Mouse (Mus musculus) myocyte (in vitro differentiated cells): ENCODE results near the gene Itga5. TPM values are rescaled to one million over a fixed set of nuclear protein-coding genes. Genes with fewer than 3 reads are reported as not detected.
A peak's percentile ranks its signal among the peaks of the same experiment; 100 is the strongest.

Experiments used
- H3K27me3 ChIP-seq: one replicate; pipeline ENCODE4 v1.6.1; 2011; ENCODE audit not compliant: control insufficient read depth, insufficient read depth, insufficient read length
- H3K36me3 ChIP-seq: one replicate; pipeline ENCODE4 v1.6.1; 2011; ENCODE audit not compliant: control insufficient read depth, insufficient read depth
- H3K4me2 ChIP-seq: one replicate; pipeline ENCODE4 v1.6.1; 2011; ENCODE audit warnings: low read depth, control low read depth
- H3K4me3 ChIP-seq: one replicate; pipeline ENCODE4 v1.5.1; 2011; ENCODE audit warnings: mild to moderate bottlenecking, control low read depth, moderate library complexity
- H3K79me2 ChIP-seq: one replicate; pipeline ENCODE4 v1.6.1; 2011; ENCODE audit not compliant: control insufficient read depth, insufficient read depth
- H3ac ChIP-seq: one replicate; pipeline ENCODE4 v1.6.1; 2011; ENCODE audit not compliant: control insufficient read depth, insufficient read length
- CEBPB ChIP-seq: IDR thresholded peaks from 2 replicates; pipeline ENCODE4 v1.6.1; 2011; ENCODE audit warnings: mild to moderate bottlenecking, moderate library complexity; ENCODE audit not compliant: poor library complexity, insufficient read depth, severe bottlenecking
- E2F4 ChIP-seq: IDR thresholded peaks from one replicate; pipeline ENCODE4 v1.6.1; 2011; ENCODE audit warnings: mild to moderate bottlenecking, control low read depth, moderate library complexity; ENCODE audit not compliant: insufficient read depth
- MAX ChIP-seq: IDR thresholded peaks from one replicate; pipeline ENCODE4 v1.6.1; 2011; ENCODE audit warnings: low read depth, mild to moderate bottlenecking, control low read depth
- MYOD1 ChIP-seq, 3 experiments: IDR thresholded peaks; one replicate each; pipeline ENCODE4 v1.6.1; 2011; ENCODE audit warnings: control low read depth in 2 of 3, low read depth in 2 of 3, mild to moderate bottlenecking in 2 of 3, moderate library complexity in 1 of 3; ENCODE audit not compliant: insufficient read length in 2 of 3, control insufficient read depth in 1 of 3
- MYOG ChIP-seq, 3 experiments: IDR thresholded peaks; one replicate each; pipeline ENCODE4 v1.6.1; 2011; ENCODE audit warnings: control low read depth in 2 of 3, low read depth in 2 of 3, mild to moderate bottlenecking in 2 of 3; ENCODE audit not compliant: insufficient read length in 2 of 3, control insufficient read depth in 1 of 3, insufficient read depth in 1 of 3
- POLR2A ChIP-seq: IDR thresholded peaks from one replicate; pipeline ENCODE4 v1.6.1; 2011; ENCODE audit warnings: low read depth, mild to moderate bottlenecking, control low read depth, moderate library complexity; ENCODE audit not compliant: insufficient read length
- POLR2AphosphoS2 ChIP-seq: IDR thresholded peaks from one replicate; pipeline ENCODE4 v1.6.1; 2011; ENCODE audit warnings: low read depth, control low read depth; ENCODE audit not compliant: insufficient read length
- REST ChIP-seq: IDR thresholded peaks from one replicate; pipeline ENCODE4 v1.6.1; 2011; ENCODE audit warnings: mild to moderate bottlenecking, control low read depth, moderate library complexity; ENCODE audit not compliant: insufficient read depth, insufficient read length
- SRF ChIP-seq: IDR thresholded peaks from one replicate; pipeline ENCODE4 v1.6.1; 2011; ENCODE audit warnings: low read depth; ENCODE audit not compliant: control insufficient read depth, insufficient read length
- TCF12 ChIP-seq: IDR thresholded peaks from one replicate; pipeline ENCODE4 v1.6.1; 2011; ENCODE audit warnings: mild to moderate bottlenecking, control low read depth; ENCODE audit not compliant: poor library complexity, insufficient read depth, severe bottlenecking
- TCF3 ChIP-seq: IDR thresholded peaks from one replicate; pipeline ENCODE4 v1.6.1; 2011; ENCODE audit warnings: low read depth, control low read depth; ENCODE audit not compliant: insufficient read length
- USF1 ChIP-seq: IDR thresholded peaks from one replicate; pipeline ENCODE4 v1.6.1; 2011; ENCODE audit warnings: low read depth, mild to moderate bottlenecking, control low read depth, moderate library complexity
- polyA plus RNA-seq: library from polyadenylated mRNA; unstranded; fragments of >200 nt; fragmentation: generic; extraction: Trizol; gene quantifications from one replicate; pipeline ENCODE4 v1.2.1, GENCODE M21; 2012; ENCODE audit warnings: missing spikeins

Itga5 gene
- polyA plus RNA-seq, 1 experiment: 162 TPM

- Histone ChIP-seq H3K4me2 (peak overlapping the region; percentile 72), H3K4me3 (no peak overlapping the region), H3K79me2 (no peaks in the 10 kb centered on the region), H3K36me3 (no peaks in the 10 kb centered on the region), H3ac (no peak overlapping the region), H3K27me3 (no peaks in the 10 kb centered on the region)
- TF ChIP-seq TCF3 (no peak), POLR2A (no peak), SRF (no peak), E2F4 (no peak), CEBPB (no peak), USF1 (no peak), MAX (no peak), REST (no peak), MYOG (IDR thresholded peaks at IDR 0.05; ENCODE audit: control insufficient read depth in 1 of 3, insufficient read depth in 1 of 3, insufficient read length in 2 of 3, low read depth in 2 of 3) (no peak), POLR2AphosphoS2 (no peak), MYOD1 (IDR thresholded peaks at IDR 0.05; ENCODE audit: control insufficient read depth in 1 of 3, insufficient read length in 2 of 3, low read depth in 2 of 3) (no peak), TCF12 (no peak)
Observed at GRCm38 (mm10) chr15:103383771-103384488, 17.4 kb upstream of the Itga5 start.

GRCm38 (mm10) chr15:103382795-103383406 is 16.3 kb upstream of the Itga5 start:
- TF ChIP-seq E2F4: no peak
- TF ChIP-seq REST: no peak
- TF ChIP-seq CEBPB: no peak
- TF ChIP-seq MYOG (IDR thresholded peaks at IDR 0.05; ENCODE audit: control insufficient read depth in 1 of 3, insufficient read depth in 1 of 3, insufficient read length in 2 of 3, low read depth in 2 of 3): peak in 2 of 3 experiments; percentile 15 to 62
- no peak for TF ChIP-seq SRF
- peak; percentile 34 for TF ChIP-seq POLR2A
- TF ChIP-seq MYOD1 (IDR thresholded peaks at IDR 0.05; ENCODE audit: control insufficient read depth in 1 of 3, insufficient read length in 2 of 3, low read depth in 2 of 3): peak in 2 of 3 experiments; percentile 23 to 71
- TF ChIP-seq MAX: no peak
- TF ChIP-seq USF1: no peak
- no peak for TF ChIP-seq TCF3
- peak; percentile 41 for TF ChIP-seq POLR2AphosphoS2
- TF ChIP-seq TCF12: no peak
- Histone ChIP-seq H3K4me2 (peak overlapping the region; percentile 72), H3K36me3 (no peaks in the 10 kb centered on the region), H3ac (no peak overlapping the region), H3K27me3 (no peaks in the 10 kb centered on the region), H3K79me2 (no peaks in the 10 kb centered on the region), H3K4me3 (no peak overlapping the region)

- no peak for TF ChIP-seq TCF3
- peak; percentile 64; the same call in 1 of the 2 replicates for TF ChIP-seq CEBPB
- H3K4me3 ChIP-seq: no peak overlapping the region
- H3K79me2 ChIP-seq: no peaks in the 10 kb centered on the region
- no peaks in the 10 kb centered on the region for H3K36me3 ChIP-seq
- H3K4me2 ChIP-seq: no peak overlapping the region
- no peak overlapping the region for H3ac ChIP-seq
- no peaks in the 10 kb centered on the region for H3K27me3 ChIP-seq
Observed at GRCm38 (mm10) chr15:103382075-103382474, 15.5 kb upstream of the Itga5 start.

- no peaks in the 10 kb centered on the region for H3K36me3 ChIP-seq
- no peaks in the 10 kb centered on the region for H3K27me3 ChIP-seq
- no peak overlapping the region for H3K4me3 ChIP-seq
- no peaks in the 10 kb centered on the region for H3K79me2 ChIP-seq
- H3K4me2 ChIP-seq: peak overlapping the region; percentile 61
- H3ac ChIP-seq: no peak overlapping the region
- TF ChIP-seq USF1: no peak
- no peak for TF ChIP-seq MYOG (IDR thresholded peaks at IDR 0.05; ENCODE audit: control insufficient read depth in 1 of 3, insufficient read depth in 1 of 3, insufficient read length in 2 of 3, low read depth in 2 of 3)
- TF ChIP-seq TCF12: no peak
- no peak for TF ChIP-seq MAX
- TF ChIP-seq TCF3: no peak
- TF ChIP-seq REST: no peak
- no peak for TF ChIP-seq POLR2AphosphoS2
- TF ChIP-seq MYOD1 (IDR thresholded peaks at IDR 0.05; ENCODE audit: control insufficient read depth in 1 of 3, insufficient read length in 2 of 3, low read depth in 2 of 3): no peak
- no peak for TF ChIP-seq CEBPB
- TF ChIP-seq POLR2A: no peak
- no peak for TF ChIP-seq E2F4
- no peak for TF ChIP-seq SRF
Observed at GRCm38 (mm10) chr15:103378665-103379356, 12.2 kb upstream of the Itga5 start.
